Mouse (Mus musculus): ENCODE data around the gene Bok.

GRCm38 (mm10) chr1:93726974-93727373 is 41.5 kb downstream of the Bok start:
- TF ChIP-seq HCFC1 (IDR thresholded peaks at IDR 0.05; ENCODE audit: borderline replicate concordance, insufficient read depth, low read length), result no peak
- no peak for TF ChIP-seq ZC3H11A (IDR thresholded peaks at IDR 0.05; ENCODE audit: borderline replicate concordance, low read depth, low read length)
- TF ChIP-seq ZNF384 (IDR thresholded peaks at IDR 0.05; ENCODE audit: low read depth, low read length), result no peak
- no peak for TF ChIP-seq CHD2 (IDR thresholded peaks at IDR 0.05; ENCODE audit: low read depth, low read length)
- TF ChIP-seq MAFK (IDR thresholded peaks at IDR 0.05; ENCODE audit: insufficient read depth, low read depth, low read length), result no peak

Data from ES-E14 (cell line).